Mouse (Mus musculus) heart, adult 11 months (tissue): ENCODE measurements around the gene Ppm1l.

Experiments used
- DNase-seq: peaks from one replicate; pipeline ENCODE4 v3.0.0; 2022

The Ppm1l gene

GRCm38 (mm10) chr3:69606923-69607322, 290.3 kb downstream of the Ppm1l start:
- peak; percentile 51 for DNase-seq

- DNase-seq, result peak; percentile 27
These were observed 290.8 kb downstream of the Ppm1l start for GRCm38 (mm10) chr3:69607468-69607867.

- peak; percentile 68 for DNase-seq
These were observed 291.2 kb downstream of the Ppm1l start for GRCm38 (mm10) chr3:69607909-69608308.
